Mouse (Mus musculus): ENCODE measurements around the gene Rogdi.

DNA sequence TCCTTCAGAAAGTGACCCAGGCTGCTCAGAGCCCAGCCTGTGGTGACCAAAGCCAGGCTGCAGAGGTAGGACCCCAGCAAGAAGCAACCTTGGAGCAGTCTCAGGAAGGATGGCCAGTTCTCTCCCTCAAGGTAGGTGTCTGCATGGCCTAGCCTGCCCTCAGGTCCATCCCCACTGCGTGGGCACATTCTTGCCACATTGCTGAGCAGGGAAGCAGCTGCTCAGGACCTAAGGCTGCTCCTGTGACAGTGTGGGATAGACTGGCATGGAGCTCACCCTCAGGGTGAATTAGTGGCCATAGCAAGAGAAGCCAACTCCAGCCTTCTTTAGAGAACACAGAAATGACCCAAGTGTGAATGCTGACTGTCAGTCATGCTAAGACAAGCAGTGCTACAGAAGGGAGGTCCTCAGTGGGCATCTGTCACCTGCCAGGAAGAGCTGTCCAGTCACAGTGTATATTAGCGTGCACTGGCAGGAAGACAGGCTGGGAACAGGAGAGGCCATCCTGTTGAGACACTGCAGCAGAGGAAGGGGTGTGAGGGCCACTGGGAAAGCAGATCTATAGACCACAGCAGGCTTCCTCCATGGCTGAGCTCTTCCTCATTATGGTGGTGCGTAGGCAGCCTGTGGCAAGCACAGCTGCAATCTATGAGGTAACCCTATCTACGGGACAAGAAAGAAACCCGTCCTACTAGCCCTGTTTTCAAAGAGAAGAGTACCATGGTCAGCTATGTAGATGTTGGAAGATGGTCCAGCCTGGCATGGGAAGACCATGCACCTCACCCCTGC, 44.1 kb downstream of the Rogdi start:
- TF ChIP-seq CTCF (IDR thresholded peaks at IDR 0.05; ENCODE audit: low read depth, low read length) (no peak), POLR2A (IDR thresholded peaks at IDR 0.05; ENCODE audit: borderline replicate concordance, low read depth, low read length) (no peak)
